Mouse (Mus musculus) bone marrow, adult 2 months (tissue): ENCODE data around the gene Ubp1.

Experiments
- CTCF ChIP-seq: fragments of 200-500 bp; IDR thresholded peaks from 2 replicates; pipeline ENCODE4 v1.5.1; 2011; ENCODE audit warnings: low read length, control low read depth; ENCODE audit not compliant: control insufficient read depth, insufficient read depth
- POLR2A ChIP-seq: fragments of 200-500 bp; IDR thresholded peaks from 2 replicates; pipeline ENCODE4 v1.6.1; 2011; ENCODE audit warnings: low read depth, mild to moderate bottlenecking, control low read depth, low read length, borderline replicate concordance; ENCODE audit not compliant: control insufficient read depth

- TF ChIP-seq CTCF (no peak), POLR2A (no peak)
Measured at GRCm38 (mm10) chr9:113975442-113975841, 44.7 kb downstream of the Ubp1 start.
